Mouse (Mus musculus) brain, embryonic 14.5 days (tissue): ENCODE results near the gene Rad54l2. TPM values are rescaled to one million over a fixed set of nuclear protein-coding genes. Genes with fewer than 3 reads are reported as not detected.
A peak's percentile ranks its signal among the peaks of the same experiment; 100 is the strongest.

ENCODE experiments used
- DNase-seq: peaks from one replicate; pipeline ENCODE4 v3.0.0-alpha.2; 2011; ENCODE audit warnings: low read depth
- CTCF ChIP-seq: fragments of 200-500 bp; IDR thresholded peaks from 2 replicates; pipeline ENCODE4 v1.5.1; 2012; ENCODE audit warnings: inconsistent platforms, mild to moderate bottlenecking, moderate library complexity, borderline replicate concordance; ENCODE audit not compliant: insufficient read depth, insufficient read length; ENCODE audit errors: extremely low read depth
- POLR2A ChIP-seq: fragments of 200-500 bp; IDR thresholded peaks from 2 replicates; pipeline ENCODE4 v1.6.1; 2012; ENCODE audit warnings: mild to moderate bottlenecking, inconsistent platforms, borderline replicate concordance; ENCODE audit not compliant: poor library complexity, insufficient read depth, insufficient read length, severe bottlenecking; ENCODE audit errors: extremely low read depth
- polyA plus RNA-seq: library from polyadenylated mRNA; depleted of rRNA; stranded (reverse); fragments of >200 nt; gene quantifications from 2 replicates; pipeline ENCODE4 v1.2.3, GENCODE M21; 2012

Gene Rad54l2
- polyA plus RNA-seq, 1 experiment: 18.3 TPM

DNA sequence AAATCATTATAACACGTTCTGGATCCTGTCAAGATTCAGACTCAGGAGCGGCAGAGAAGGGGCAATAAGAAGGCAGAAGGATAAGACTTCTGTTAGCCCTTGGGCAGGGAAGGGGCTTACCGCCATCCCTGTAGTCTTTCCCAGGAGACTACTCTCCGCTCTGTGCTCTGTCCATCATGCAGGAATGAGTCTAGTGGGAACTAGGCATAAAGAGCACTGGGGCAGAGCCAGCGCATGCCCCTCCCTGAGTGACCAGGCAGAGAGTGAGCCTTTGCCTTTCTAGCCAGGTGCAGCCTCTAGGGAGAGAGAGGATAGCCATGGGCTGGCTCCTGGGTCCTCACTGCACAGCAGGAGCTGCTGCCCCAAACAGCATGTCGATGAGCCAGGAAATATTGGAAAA is 124.1 kb downstream of the Rad54l2 start:
- DNase-seq: no peak
- TF ChIP-seq CTCF (no peak), POLR2A (no peak)

DNA sequence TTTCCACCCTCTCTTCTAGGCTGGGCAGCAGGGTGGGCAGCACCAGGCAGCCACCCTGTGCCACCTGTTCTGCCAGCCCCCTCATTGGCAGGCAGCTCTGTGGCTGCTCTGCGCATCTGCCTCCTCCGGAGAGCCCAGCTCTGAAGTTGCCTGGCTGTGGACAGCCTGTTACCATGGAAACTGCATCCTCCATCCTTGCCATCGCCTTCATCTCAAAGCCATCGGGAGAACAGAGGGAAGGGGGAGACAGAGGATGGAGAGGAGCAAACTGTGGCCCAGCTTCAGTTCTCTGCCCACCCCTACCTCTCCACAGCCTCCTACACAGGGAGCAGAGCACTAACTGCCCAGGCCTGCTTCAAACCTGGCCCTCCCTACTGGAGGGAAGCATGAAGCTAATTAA is 124.6 kb downstream of the Rad54l2 start:
- TF ChIP-seq POLR2A: 0 out of 2 replicates have a peak, but pooled peaks have one; percentile 14
- TF ChIP-seq CTCF: no peak
- DNase-seq: peak; percentile 91

DNA sequence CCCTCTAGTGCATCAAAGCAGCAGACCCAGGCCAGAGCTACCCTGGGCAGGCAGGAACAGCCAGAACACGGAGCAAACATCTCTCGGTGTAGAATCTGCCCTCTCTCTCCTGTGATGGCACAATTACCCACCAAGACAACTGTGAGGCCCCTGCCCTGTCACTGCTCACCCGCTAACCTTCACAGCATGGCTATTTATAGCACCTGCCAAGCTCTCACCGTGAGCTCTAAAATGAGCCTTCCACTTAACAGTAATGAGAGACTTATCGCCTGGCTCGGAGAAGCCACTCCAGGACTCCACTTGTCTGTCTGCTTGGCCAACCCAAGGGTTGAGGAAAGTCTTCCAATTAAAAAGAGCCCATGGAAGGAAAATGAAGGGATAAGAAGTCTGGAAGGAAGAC is 125.8 kb downstream of the Rad54l2 start:
- peak; percentile 15 for DNase-seq
- TF ChIP-seq POLR2A (no peak), CTCF (no peak)

DNA sequence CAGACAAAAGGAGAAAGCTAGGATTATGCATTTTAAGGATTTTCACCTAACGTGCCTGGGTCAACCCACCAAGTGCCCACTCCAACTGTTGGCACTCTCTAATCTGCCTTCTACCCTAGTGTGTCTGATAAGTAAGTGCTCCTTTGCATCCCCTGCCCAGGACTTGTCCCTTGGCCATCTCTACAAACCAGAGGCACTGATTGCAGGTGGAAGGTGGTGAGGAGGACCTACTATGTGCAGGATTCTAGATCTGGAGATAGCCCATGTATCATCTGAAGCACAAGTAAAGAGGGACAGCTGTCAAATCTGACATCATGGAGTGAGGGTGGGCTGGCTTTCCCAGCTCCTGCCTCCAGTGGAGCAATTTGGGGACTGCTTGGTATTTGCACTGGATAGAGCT is 129.1 kb downstream of the Rad54l2 start:
- no peak for DNase-seq
- no peak for TF ChIP-seq CTCF
- TF ChIP-seq POLR2A: no peak

DNA sequence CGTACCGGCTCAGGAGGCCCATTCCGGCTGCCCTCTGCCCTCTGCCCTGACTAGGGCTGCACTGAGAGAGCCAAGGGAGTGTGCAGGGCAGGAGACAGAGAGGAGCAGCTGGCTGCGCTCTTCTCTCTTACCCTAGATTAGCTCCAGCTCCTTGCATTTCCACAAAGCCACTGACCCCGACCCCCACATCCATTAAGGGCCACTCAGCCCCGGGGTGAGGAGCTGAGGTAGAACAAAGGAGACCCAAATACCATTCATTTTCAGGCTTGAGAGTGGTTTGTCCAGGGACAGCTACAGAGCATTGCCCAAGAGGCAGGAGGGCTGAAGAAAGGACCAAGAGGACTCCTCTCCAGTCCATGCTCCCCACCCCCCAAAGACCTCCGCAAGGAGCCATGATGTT is 129.6 kb downstream of the Rad54l2 start:
- TF ChIP-seq POLR2A (no peak), CTCF (no peak)
- no peak for DNase-seq

DNA sequence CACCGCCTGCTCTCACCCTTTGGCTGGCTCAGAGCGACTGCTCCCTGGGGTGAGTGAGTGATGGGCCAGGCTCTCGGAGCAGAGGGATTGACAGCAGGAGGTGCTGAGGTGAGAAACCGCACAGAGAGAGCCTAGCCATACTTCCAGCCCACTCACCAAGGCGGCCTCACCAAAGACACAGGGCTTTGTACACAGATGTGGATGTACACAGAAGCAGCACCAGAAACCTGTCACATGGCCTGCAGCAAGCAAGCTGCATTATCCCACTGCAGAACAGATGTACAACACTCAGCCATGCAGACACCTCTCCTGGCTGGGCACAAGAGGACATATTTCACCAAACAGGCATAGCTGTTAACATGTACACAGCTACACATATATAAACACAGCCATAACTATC is 131.4 kb downstream of the Rad54l2 start:
- peak; percentile 29 for DNase-seq

DNA sequence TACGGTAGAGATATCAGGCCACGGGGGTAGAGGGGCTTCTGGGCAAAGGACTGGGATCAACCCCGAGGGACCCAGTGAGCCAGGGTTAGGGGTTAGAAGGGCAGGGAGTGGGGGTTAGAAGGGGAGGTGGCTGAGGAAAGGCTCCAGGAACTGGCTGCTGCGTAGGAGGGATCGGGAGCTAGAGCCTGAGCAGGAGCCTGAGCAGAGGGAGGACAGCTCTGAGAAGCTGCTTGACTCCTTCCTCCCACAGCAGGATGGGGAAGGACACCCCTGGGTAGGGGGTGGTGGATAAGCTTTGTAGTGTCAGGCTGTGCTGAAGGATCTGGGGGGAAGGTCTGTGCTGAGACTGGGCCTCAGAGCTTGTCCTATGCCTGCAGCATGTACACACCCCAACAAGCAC is 132.2 kb downstream of the Rad54l2 start:
- no peak for TF ChIP-seq POLR2A
- TF ChIP-seq CTCF: no peak
- DNase-seq: no peak

More for the DNA sequence above, 131.4 kb downstream of the Rad54l2 start:
- TF ChIP-seq POLR2A (no peak), CTCF (no peak)

DNA sequence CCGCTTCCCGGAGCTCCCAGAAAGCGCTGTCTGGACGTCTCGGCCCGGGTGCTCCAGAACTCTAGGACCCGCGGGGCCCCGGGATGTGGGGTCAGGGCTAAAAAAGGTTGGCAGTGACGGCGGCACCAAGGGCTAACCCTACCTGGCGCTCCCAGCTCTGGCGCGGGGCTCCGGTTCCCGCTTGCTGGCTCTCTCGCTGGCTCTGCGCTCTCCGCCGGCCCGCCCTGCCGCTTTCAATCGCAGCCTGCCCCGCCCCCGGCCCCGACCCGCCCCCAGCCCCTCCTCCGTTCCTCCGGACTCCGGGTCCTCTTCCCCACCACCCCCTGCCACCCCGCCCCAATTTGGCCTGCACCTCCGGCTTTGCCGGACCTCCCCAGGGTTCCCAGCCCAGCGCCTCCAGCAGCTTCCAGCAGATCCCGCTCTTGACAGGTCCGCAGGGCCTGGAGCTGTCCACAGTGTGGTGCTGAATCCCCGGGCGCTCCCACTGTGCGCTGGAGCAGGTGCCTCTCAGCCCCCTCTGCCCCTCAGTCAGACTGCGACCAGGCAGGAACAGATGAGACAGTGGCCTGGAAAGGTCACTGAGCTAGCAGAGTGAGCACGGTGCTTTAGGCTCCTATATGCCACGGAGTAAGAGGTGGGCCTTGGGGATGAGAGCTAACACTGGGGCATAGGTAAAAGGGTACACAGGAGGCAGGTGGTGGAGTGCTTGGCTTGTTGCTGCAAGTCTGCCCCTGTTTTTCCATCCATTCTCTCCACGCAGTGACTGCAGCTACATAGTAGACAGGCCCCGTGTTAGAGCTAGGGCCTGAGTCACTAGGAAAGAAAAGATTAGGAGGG is 132.9 kb downstream of the Rad54l2 start, which contains the start of gene Grm2:
Gene Grm2, minus strand, starts transcription at position 199 of the 837 bp plus-strand sequence.
- peak; percentile 64 for DNase-seq
- TF ChIP-seq CTCF: no peak
- TF ChIP-seq POLR2A: no peak

DNA sequence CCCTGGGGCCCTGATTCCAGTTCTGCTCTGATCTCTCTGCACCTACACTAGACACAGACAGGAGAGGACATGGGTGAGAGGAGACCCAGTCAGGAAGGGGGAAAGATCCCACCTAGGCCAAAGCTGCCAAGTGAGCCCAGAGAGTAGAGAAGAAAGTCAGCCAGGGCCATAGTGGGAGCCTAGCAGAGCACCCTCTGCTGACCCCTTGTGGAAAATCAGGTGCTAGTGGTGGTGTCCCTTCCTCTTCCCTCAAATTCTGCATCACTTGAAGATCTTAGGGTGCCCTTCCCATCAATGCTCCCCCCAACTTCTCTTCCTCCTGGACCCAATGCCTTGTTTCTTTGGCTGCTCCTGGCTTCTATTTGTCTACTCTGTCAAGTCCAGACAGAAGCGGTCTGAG is 136.3 kb downstream of the Rad54l2 start:
- DNase-seq: no peak

DNA sequence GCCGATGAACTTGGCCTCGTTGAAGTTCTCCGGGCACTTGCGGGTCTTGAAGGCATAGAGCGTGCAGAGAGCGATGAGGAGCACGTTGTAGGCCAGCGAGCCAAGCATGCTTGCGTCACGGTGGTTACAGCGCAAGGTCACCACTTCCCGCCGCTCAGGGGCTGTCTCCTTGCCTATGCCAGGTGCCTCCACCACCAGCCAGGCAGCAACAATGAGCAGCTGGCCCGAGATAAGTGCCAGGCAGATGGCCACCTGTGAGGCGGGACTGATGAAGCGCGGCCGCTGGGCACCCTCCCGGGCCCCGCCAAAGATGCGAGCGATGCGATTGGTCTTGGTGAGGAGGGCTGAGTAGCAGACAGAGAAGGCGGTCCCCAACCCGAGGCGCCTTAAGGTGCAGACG is 141.8 kb downstream of the Rad54l2 start:
- DNase-seq: no peak
- TF ChIP-seq POLR2A: no peak
- no peak for TF ChIP-seq CTCF

More for the DNA sequence above, 136.3 kb downstream of the Rad54l2 start:
- TF ChIP-seq CTCF: peak; percentile 56
- no peak for TF ChIP-seq POLR2A

DNA sequence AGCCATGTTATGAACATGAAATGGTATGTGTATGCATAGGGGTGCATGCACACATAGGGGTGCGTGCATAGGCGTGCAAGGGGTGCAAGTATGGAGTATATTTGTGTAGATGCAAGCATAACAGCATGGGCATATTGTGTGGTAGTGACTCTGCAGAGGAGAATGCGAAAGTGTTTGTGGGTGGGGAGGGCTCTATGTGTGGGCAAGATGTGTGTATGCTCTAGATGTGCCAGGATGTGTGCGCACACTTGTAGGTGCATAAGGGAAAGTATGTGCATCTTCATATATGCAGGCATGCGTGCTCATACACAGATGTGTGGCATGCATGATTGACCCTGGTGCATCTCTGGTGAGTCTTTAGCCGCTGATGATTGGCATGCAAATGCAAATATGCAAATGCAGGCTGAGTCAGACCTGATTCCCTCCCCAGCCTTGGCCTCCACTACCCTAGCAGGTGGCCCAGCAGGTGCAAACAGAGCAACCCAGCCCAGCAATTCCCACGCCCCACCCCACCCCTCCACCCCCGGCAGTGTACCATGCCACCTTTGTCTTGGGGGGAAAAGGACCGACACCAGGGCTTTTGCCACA is 143.2 kb downstream of the Rad54l2 start:
- no peak for DNase-seq
- TF ChIP-seq CTCF: no peak
- no peak for TF ChIP-seq POLR2A

DNA sequence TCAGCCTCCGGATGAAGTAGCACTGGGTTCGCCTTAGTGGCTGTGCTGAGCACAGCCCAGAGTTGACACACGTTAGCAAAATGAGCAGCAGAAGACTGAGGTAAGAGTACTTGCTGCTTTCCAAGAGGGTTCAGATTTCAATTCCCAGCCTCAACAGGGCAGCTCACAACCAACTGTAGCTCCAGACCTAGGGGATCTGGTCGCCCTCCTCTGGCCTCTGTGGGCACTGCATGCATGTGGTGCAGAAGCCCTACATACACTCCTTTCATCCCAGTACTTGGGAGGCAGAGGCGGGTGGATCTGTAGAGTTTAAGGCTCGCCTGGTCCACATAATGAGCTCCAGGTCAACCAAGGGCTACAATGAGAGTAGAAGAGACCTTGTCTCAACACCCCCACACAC is 145.2 kb downstream of the Rad54l2 start:
- DNase-seq: no peak
- TF ChIP-seq CTCF: peak; percentile 38; the same call in 1 of the 2 replicates
- TF ChIP-seq POLR2A: no peak

DNA sequence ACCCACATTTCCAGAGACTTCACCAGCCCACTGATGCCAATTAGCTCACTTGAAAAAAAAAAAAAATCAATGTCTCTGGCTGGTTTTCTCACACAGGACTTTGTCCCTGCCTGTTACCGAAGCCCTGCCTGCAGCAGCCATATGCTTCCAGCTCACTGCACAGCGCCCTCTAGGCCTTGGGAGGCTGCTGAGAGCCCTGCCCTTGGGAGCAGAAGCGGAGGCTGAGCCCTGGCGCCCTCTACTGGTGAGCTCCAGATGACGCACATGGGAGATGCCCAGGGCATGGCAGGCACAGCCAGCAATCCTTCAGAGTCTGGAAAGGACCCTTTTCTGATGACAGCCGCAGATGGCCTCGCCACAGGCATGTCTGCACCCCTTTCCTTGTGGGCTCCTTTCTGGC is 145.9 kb downstream of the Rad54l2 start:
- TF ChIP-seq POLR2A: no peak
- peak; percentile 79 for TF ChIP-seq CTCF

More for the DNA sequence above, 145.9 kb downstream of the Rad54l2 start:
- DNase-seq: peak; percentile 78
